Mouse (Mus musculus): ENCODE data around the gene 2300003K06Rik. TPM values are rescaled to one million over a fixed set of nuclear protein-coding genes. Genes with fewer than 3 reads are reported as not detected.
"Not testable (repeated sequence)": the region's sequence is repeated elsewhere in the genome, so short reads cannot be mapped to it uniquely, and the experiment has no call there.

2300003K06Rik gene
- polyA plus RNA-seq (2012; rRNA removed) = not detected in 2 replicates

GRCm38 (mm10) chr11:99837966-99838365 lies at the start of gene 2300003K06Rik:
TSS of gene 2300003K06Rik (minus strand) at chr11:99838066.
- Histone ChIP-seq H3K4me1 (ENCODE audit: control insufficient read depth, insufficient read depth, low read length) (no peaks in the 10 kb centered on the region), H3K4me3 (replicated peaks; ENCODE audit: extremely low read depth, low read depth, low read length) (no peak within 1 kb of the TSS)
- TF ChIP-seq CTCF (IDR thresholded peaks at IDR 0.05; ENCODE audit: insufficient read depth, low read length) = no peak
- no peak for TF ChIP-seq POLR2A (IDR thresholded peaks at IDR 0.05; ENCODE audit: borderline replicate concordance, extremely low read depth, low read depth, low read length)
- WGBS = 76% methylated on average over 1 of the region's 1 CpGs
- DNase-seq = no peak

GRCm38 (mm10) chr11:99878887-99879286 lies 41.0 kb upstream of the 2300003K06Rik start, which contains the start of gene Gm11567:
TSS of gene Gm11567 (plus strand) at chr11:99879187.
- not testable (repeated sequence) for H3K4me1 ChIP-seq (ENCODE audit: control insufficient read depth, insufficient read depth, low read length); H3K4me3 ChIP-seq (replicated peaks; ENCODE audit: extremely low read depth, low read depth, low read length); DNase-seq
- WGBS = 19% methylated on average over 1 of the region's 1 CpGs

GRCm38 (mm10) chr11:99873089-99873488 lies 35.2 kb upstream of the 2300003K06Rik start, which contains the start of gene Krtap9-1:
TSS of gene Krtap9-1 (plus strand) at chr11:99873389.
- 41% methylated on average over 1 of the region's 1 CpGs for WGBS
- not testable (repeated sequence) for DNase-seq; H3K4me3 ChIP-seq (replicated peaks; ENCODE audit: extremely low read depth, low read depth, low read length); H3K4me1 ChIP-seq (ENCODE audit: control insufficient read depth, insufficient read depth, low read length)

GRCm38 (mm10) chr11:99864176-99864575 lies 26.3 kb upstream of the 2300003K06Rik start, which contains the start of gene Gm11559:
TSS of gene Gm11559 (plus strand) at chr11:99864476.
- DNase-seq; H3K4me3 ChIP-seq (replicated peaks; ENCODE audit: extremely low read depth, low read depth, low read length); H3K4me1 ChIP-seq (ENCODE audit: control insufficient read depth, insufficient read depth, low read length): not testable (repeated sequence)
- WGBS = 42% methylated on average over 1 of the region's 1 CpGs

GRCm38 (mm10) chr11:99858761-99859160 lies 20.9 kb upstream of the 2300003K06Rik start:
- TF ChIP-seq POLR2A (IDR thresholded peaks at IDR 0.05; ENCODE audit: borderline replicate concordance, extremely low read depth, low read depth, low read length) (no peak), CTCF (IDR thresholded peaks at IDR 0.05; ENCODE audit: insufficient read depth, low read length) (no peak)
- H3K4me1 ChIP-seq (ENCODE audit: control insufficient read depth, insufficient read depth, low read length) = no peaks in the 10 kb centered on the region
- 47% methylated on average over 2 of the region's 2 CpGs for WGBS
- no peak for DNase-seq
- no peak overlapping the region for H3K4me3 ChIP-seq (replicated peaks; ENCODE audit: extremely low read depth, low read depth, low read length)

GRCm38 (mm10) chr11:99857617-99858016 lies 19.8 kb upstream of the 2300003K06Rik start, which contains the start of gene Gm11568:
TSS of gene Gm11568 (plus strand) at chr11:99857917.
- no peaks in the 10 kb centered on the region for H3K4me1 ChIP-seq (ENCODE audit: control insufficient read depth, insufficient read depth, low read length)
- WGBS = 85% methylated on average over 2 of the region's 2 CpGs
- DNase-seq = no peak
- TF ChIP-seq POLR2A (IDR thresholded peaks at IDR 0.05; ENCODE audit: borderline replicate concordance, extremely low read depth, low read depth, low read length) = no peak
- no peak for TF ChIP-seq CTCF (IDR thresholded peaks at IDR 0.05; ENCODE audit: insufficient read depth, low read length)
- H3K4me3 ChIP-seq (replicated peaks; ENCODE audit: extremely low read depth, low read depth, low read length) = no peak within 1 kb of the TSS

- 60% methylated on average over 3 of the region's 3 CpGs for WGBS
- no peak for DNase-seq
- no peak for TF ChIP-seq POLR2A (IDR thresholded peaks at IDR 0.05; ENCODE audit: borderline replicate concordance, extremely low read depth, low read depth, low read length)
- TF ChIP-seq CTCF (IDR thresholded peaks at IDR 0.05; ENCODE audit: insufficient read depth, low read length) = peak; percentile 54
- Histone ChIP-seq H3K4me3 (replicated peaks; ENCODE audit: extremely low read depth, low read depth, low read length) (no peak overlapping the region), H3K4me1 (ENCODE audit: control insufficient read depth, insufficient read depth, low read length) (no peaks in the 10 kb centered on the region)
Measured at GRCm38 (mm10) chr11:99854121-99854520, 16.3 kb upstream of the 2300003K06Rik start.

- no peak for TF ChIP-seq CTCF (IDR thresholded peaks at IDR 0.05; ENCODE audit: insufficient read depth, low read length)
- TF ChIP-seq POLR2A (IDR thresholded peaks at IDR 0.05; ENCODE audit: borderline replicate concordance, extremely low read depth, low read depth, low read length) = no peak
- no peaks in the 10 kb centered on the region for H3K4me1 ChIP-seq (ENCODE audit: control insufficient read depth, insufficient read depth, low read length)
- DNase-seq = no peak
- no peak within 1 kb of the TSS for H3K4me3 ChIP-seq (replicated peaks; ENCODE audit: extremely low read depth, low read depth, low read length)
Measured at GRCm38 (mm10) chr11:99851508-99851907, 13.6 kb upstream of the 2300003K06Rik start, which contains the start of gene Krtap4-16. TSS of gene Krtap4-16 (minus strand) at chr11:99851608.

GRCm38 (mm10) chr11:99846746-99847145 lies 8.9 kb upstream of the 2300003K06Rik start:
- 87% methylated on average over 2 of the region's 2 CpGs for WGBS
- no peak for DNase-seq
- Histone ChIP-seq H3K4me3 (replicated peaks; ENCODE audit: extremely low read depth, low read depth, low read length) (no peak overlapping the region), H3K4me1 (ENCODE audit: control insufficient read depth, insufficient read depth, low read length) (no peaks in the 10 kb centered on the region)
- TF ChIP-seq POLR2A (IDR thresholded peaks at IDR 0.05; ENCODE audit: borderline replicate concordance, extremely low read depth, low read depth, low read length) (no peak), CTCF (IDR thresholded peaks at IDR 0.05; ENCODE audit: insufficient read depth, low read length) (no peak)

- no peak for DNase-seq
- no peak overlapping the region for H3K4me3 ChIP-seq (replicated peaks; ENCODE audit: extremely low read depth, low read depth, low read length)
- WGBS = 97% methylated on average over 1 of the region's 1 CpGs
- no peaks in the 10 kb centered on the region for H3K4me1 ChIP-seq (ENCODE audit: control insufficient read depth, insufficient read depth, low read length)
- TF ChIP-seq POLR2A (IDR thresholded peaks at IDR 0.05; ENCODE audit: borderline replicate concordance, extremely low read depth, low read depth, low read length) (no peak), CTCF (IDR thresholded peaks at IDR 0.05; ENCODE audit: insufficient read depth, low read length) (no peak)
Measured at GRCm38 (mm10) chr11:99842185-99842584, 4.3 kb upstream of the 2300003K06Rik start.

- not testable (repeated sequence) for H3K4me1 ChIP-seq (ENCODE audit: control insufficient read depth, insufficient read depth, low read length); H3K4me3 ChIP-seq (replicated peaks; ENCODE audit: extremely low read depth, low read depth, low read length); DNase-seq
- 79% methylated on average over 2 of the region's 2 CpGs for WGBS
Measured at GRCm38 (mm10) chr11:99815566-99815965, 22.3 kb downstream of the 2300003K06Rik start, which contains the start of gene Gm11564. TSS of gene Gm11564 (minus strand) at chr11:99815666.

GRCm38 (mm10) chr11:99809792-99810191 lies 28.1 kb downstream of the 2300003K06Rik start, which contains the start of gene Krtap4-13:
TSS of gene Krtap4-13 (minus strand) at chr11:99809892.
- not testable (repeated sequence) for DNase-seq; H3K4me3 ChIP-seq (replicated peaks; ENCODE audit: extremely low read depth, low read depth, low read length); H3K4me1 ChIP-seq (ENCODE audit: control insufficient read depth, insufficient read depth, low read length)

- not testable (repeated sequence) for H3K4me3 ChIP-seq (replicated peaks; ENCODE audit: extremely low read depth, low read depth, low read length); DNase-seq; H3K4me1 ChIP-seq (ENCODE audit: control insufficient read depth, insufficient read depth, low read length)
- WGBS = no CpG with 5 or more reads among the region's 1 CpGs
Measured at GRCm38 (mm10) chr11:99804346-99804745, 33.5 kb downstream of the 2300003K06Rik start, which contains the start of gene Gm11554. TSS of gene Gm11554 (minus strand) at chr11:99804446.

GRCm38 (mm10) chr11:99798832-99799231 lies 39.0 kb downstream of the 2300003K06Rik start, which contains the start of gene Gm11569:
TSS of gene Gm11569 (minus strand) at chr11:99798932.
- H3K4me3 ChIP-seq (replicated peaks; ENCODE audit: extremely low read depth, low read depth, low read length); H3K4me1 ChIP-seq (ENCODE audit: control insufficient read depth, insufficient read depth, low read length); DNase-seq: not testable (repeated sequence)
- no CpG with 5 or more reads among the region's 1 CpGs for WGBS

Data from lung, adult 2 months (tissue).